Mouse (Mus musculus): ENCODE measurements around the gene Glul.

GRCm38 (mm10) chr1:153957850-153958249 is 58.1 kb downstream of the Glul start:
- TF ChIP-seq CTCF (IDR thresholded peaks at IDR 0.05; ENCODE audit: low read depth) = no peak
- no peak for TF ChIP-seq EP300 (optimal IDR thresholded peaks at IDR 0.05)

All from stomach, postnatal 0 days (tissue).